Mouse (Mus musculus) CH12.LX (cell line): ENCODE measurements around the gene Hecw2.

Experiments used
- CTCF ChIP-seq, 2 experiments: IDR thresholded peaks in 1 of 2; conservative IDR thresholded peaks in 1 of 2; 2 replicates each; pipeline ENCODE4 v1.5.1; 2011 to 2012; ENCODE audit warnings: low read depth in 2 of 2, low read length in 2 of 2, improper control_type of control experiment in 1 of 2, inconsistent platforms in 1 of 2, mild to moderate bottlenecking in 1 of 2, moderate library complexity in 1 of 2
- EP300 ChIP-seq: IDR thresholded peaks from 2 replicates; pipeline ENCODE4 v1.6.1; 2011; ENCODE audit warnings: low read length, improper control_type of control experiment
- ETS1 ChIP-seq: conservative IDR thresholded peaks from 2 replicates; pipeline ENCODE4 v1.6.1; 2012; ENCODE audit warnings: low read depth, mild to moderate bottlenecking, inconsistent platforms, low read length, improper control_type of control experiment, moderate library complexity
- HCFC1 ChIP-seq: IDR thresholded peaks from 2 replicates; pipeline ENCODE4 v1.6.1; 2012; ENCODE audit warnings: low read depth, mild to moderate bottlenecking, inconsistent platforms, low read length, improper control_type of control experiment
- IRF4 ChIP-seq: IDR thresholded peaks from 2 replicates; pipeline ENCODE4 v1.6.1; 2014; ENCODE audit warnings: low read depth, mild to moderate bottlenecking, inconsistent platforms, low read length, improper control_type of control experiment
- MXI1 ChIP-seq: IDR thresholded peaks from 2 replicates; pipeline ENCODE4 v1.6.1; 2011; ENCODE audit warnings: mild to moderate bottlenecking, low read depth, low read length, improper control_type of control experiment
- POLR2A ChIP-seq: IDR thresholded peaks from 2 replicates; pipeline ENCODE4 v1.6.1; 2011; ENCODE audit warnings: low read depth, mild to moderate bottlenecking, improper control_type of control experiment, low read length
- RAD21 ChIP-seq: IDR thresholded peaks from 2 replicates; pipeline ENCODE4 v1.6.1; 2011; ENCODE audit warnings: low read depth, mild to moderate bottlenecking, low read length, improper control_type of control experiment, moderate library complexity
- ZMIZ1 ChIP-seq: IDR thresholded peaks from 2 replicates; pipeline ENCODE4 v1.6.1; 2012; ENCODE audit warnings: low read depth, mild to moderate bottlenecking, inconsistent platforms, low read length, improper control_type of control experiment

- TF ChIP-seq ETS1 (no peak), HCFC1 (no peak), EP300 (no peak), POLR2A (no peak), ZMIZ1 (no peak), IRF4 (no peak), CTCF (conservative IDR thresholded peaks at IDR 0.05 in 1 of 2, IDR thresholded peaks at IDR 0.05 in 1 of 2; ENCODE audit: low read depth in 2 of 2, low read length in 2 of 2) (no peak), RAD21 (no peak), MXI1 (no peak)
These were observed 412.0 kb downstream of the Hecw2 start for GRCm38 (mm10) chr1:53782956-53783355.
